Mouse (Mus musculus) layer of hippocampus, adult 11-12 months (tissue): Measurements from ENCODE around the gene Os9.
"Not testable (repeated sequence)": the region's sequence is repeated elsewhere in the genome, so short reads cannot be mapped to it uniquely, and the experiment has no call there.

Experiments used
- DNase-seq: peaks from one replicate; pipeline ENCODE4 v3.0.0; 2022; ENCODE audit warnings: low spot score

The Os9 gene

GRCm38 (mm10) chr10:127063913-127064870 lies 56.7 kb downstream of the Os9 start:
- no peak for DNase-seq

GRCm38 (mm10) chr10:127063239-127063872 lies 57.6 kb downstream of the Os9 start, which contains the start of gene Cdk4:
Gene Cdk4 (plus strand): TSS chr10:127063534.
- DNase-seq = peak; percentile 98

GRCm38 (mm10) chr10:127062503-127062902 lies 58.4 kb downstream of the Os9 start:
- no peak for DNase-seq

GRCm38 (mm10) chr10:127062101-127062500 lies 58.8 kb downstream of the Os9 start:
- not testable (repeated sequence) for DNase-seq

- DNase-seq = no peak
Measured at GRCm38 (mm10) chr10:127061513-127061912, 59.4 kb downstream of the Os9 start.

GRCm38 (mm10) chr10:127061085-127061484 lies 59.8 kb downstream of the Os9 start:
- no peak for DNase-seq

GRCm38 (mm10) chr10:127059968-127060916 lies 60.7 kb downstream of the Os9 start, which contains the start of gene March9:
Gene March9 (minus strand): TSS chr10:127060184.
- DNase-seq = peak; percentile 73

- no peak for DNase-seq
Measured at GRCm38 (mm10) chr10:127059174-127059967, 61.6 kb downstream of the Os9 start.

- DNase-seq = no peak
Measured at GRCm38 (mm10) chr10:127058708-127059107, 62.2 kb downstream of the Os9 start.

- peak; percentile 70 for DNase-seq
Measured at GRCm38 (mm10) chr10:127058161-127058560, 62.8 kb downstream of the Os9 start.

- DNase-seq = no peak
Measured at GRCm38 (mm10) chr10:127056490-127056889, 64.4 kb downstream of the Os9 start.

GRCm38 (mm10) chr10:127055406-127055805 lies 65.5 kb downstream of the Os9 start:
- DNase-seq = no peak

GRCm38 (mm10) chr10:127054646-127055045 lies 66.3 kb downstream of the Os9 start:
- no peak for DNase-seq

- no peak for DNase-seq
Measured at GRCm38 (mm10) chr10:127050119-127050474, 70.8 kb downstream of the Os9 start.

GRCm38 (mm10) chr10:127049395-127050118 lies 71.4 kb downstream of the Os9 start:
- DNase-seq = no peak

- DNase-seq = no peak
Measured at GRCm38 (mm10) chr10:127048608-127049394, 72.1 kb downstream of the Os9 start.

- DNase-seq = no peak
Measured at GRCm38 (mm10) chr10:127047954-127048353, 73.0 kb downstream of the Os9 start, which contains the start of gene Cyp27b1. Gene Cyp27b1 (plus strand): TSS chr10:127048250.
